Mouse (Mus musculus) macrophage (primary cell): ENCODE data around the gene Filip1l. TPM values are rescaled to one million over a fixed set of nuclear protein-coding genes. Genes with fewer than 3 reads are reported as not detected.

ENCODE experiments used
- polyA plus RNA-seq: library from polyadenylated mRNA; stranded (reverse); fragments of 250-400 nt; gene quantifications from 3 replicates; pipeline ENCODE4 v1.2.4, GENCODE M21; 2018; ENCODE audit warnings: inconsistent platforms

The Filip1l gene
- polyA plus RNA-seq, 1 experiment from 2014 or later, result 28.1 TPM

Other genes with a start within 250 kb of the Filip1l start
- 21.9 to 39.8 TPM (median 26.6 TPM) in 3 replicates for gene Tomm70a, start 231.4 kb upstream of the Filip1l start, polyA plus RNA-seq
- gene Nit2, start 185.8 kb upstream of the Filip1l start, polyA plus RNA-seq, result 13.7 to 23.2 TPM (median 22.7 TPM) in 3 replicates
- 26.8 to 41.1 TPM (median 40.2 TPM) in 3 replicates for gene Tbc1d23, start 121.6 kb upstream of the Filip1l start, polyA plus RNA-seq
- gene Tmem30c, start 60.2 kb upstream of the Filip1l start, polyA plus RNA-seq, result not detected in 3 replicates